Mouse (Mus musculus): Measurements from ENCODE around the gene Gata2.
A peak's percentile ranks its signal among the peaks of the same experiment; 100 is the strongest.

The Gata2 gene

GRCm38 (mm10) chr6:88210182-88210581 is 16.5 kb downstream of the Gata2 start:
- no peak for DNase-seq

GRCm38 (mm10) chr6:88215797-88216196 is 22.1 kb downstream of the Gata2 start:
- DNase-seq = no peak

- DNase-seq = no peak
Measured at GRCm38 (mm10) chr6:88216199-88216598, 22.5 kb downstream of the Gata2 start.

- peak; percentile 59 for DNase-seq
Measured at GRCm38 (mm10) chr6:88219094-88219493, 25.4 kb downstream of the Gata2 start.

GRCm38 (mm10) chr6:88221968-88222367 is 28.3 kb downstream of the Gata2 start, which contains the start of gene Dnajb8:
Dnajb8 (plus strand) TSS chr6:88222268.
- DNase-seq = no peak

- DNase-seq = peak; percentile 70
Measured at GRCm38 (mm10) chr6:88226570-88226994, 32.9 kb downstream of the Gata2 start.

GRCm38 (mm10) chr6:88227537-88227936 is 33.8 kb downstream of the Gata2 start:
- no peak for DNase-seq

GRCm38 (mm10) chr6:88229221-88229620 is 35.5 kb downstream of the Gata2 start:
- DNase-seq = no peak

GRCm38 (mm10) chr6:88231821-88232220 is 38.1 kb downstream of the Gata2 start:
- DNase-seq = no peak

GRCm38 (mm10) chr6:88232221-88232620 is 38.5 kb downstream of the Gata2 start:
- DNase-seq = no peak

- no peak for DNase-seq
Measured at GRCm38 (mm10) chr6:88233996-88234395, 40.3 kb downstream of the Gata2 start.

GRCm38 (mm10) chr6:88235461-88235860 is 41.8 kb downstream of the Gata2 start:
- DNase-seq = no peak

- DNase-seq = peak; percentile 80
Measured at GRCm38 (mm10) chr6:88235983-88236382, 42.3 kb downstream of the Gata2 start.

- peak; percentile 40 for DNase-seq
Measured at GRCm38 (mm10) chr6:88236513-88236912, 42.8 kb downstream of the Gata2 start.

GRCm38 (mm10) chr6:88242604-88243003 is 48.9 kb downstream of the Gata2 start:
- peak; percentile 77 for DNase-seq

GRCm38 (mm10) chr6:88249231-88249630 is 55.5 kb downstream of the Gata2 start:
- DNase-seq = no peak

GRCm38 (mm10) chr6:88251396-88251795 is 57.7 kb downstream of the Gata2 start:
- no peak for DNase-seq

- DNase-seq = no peak
Measured at GRCm38 (mm10) chr6:88251798-88252478, 58.2 kb downstream of the Gata2 start.

GRCm38 (mm10) chr6:88254082-88254481 is 60.4 kb downstream of the Gata2 start:
- no peak for DNase-seq

- no peak for DNase-seq
Measured at GRCm38 (mm10) chr6:88255435-88255834, 61.7 kb downstream of the Gata2 start.
